Mouse (Mus musculus) lung, embryonic 16.5 days (tissue): ENCODE data around the gene B9d2. TPM values are rescaled to one million over a fixed set of nuclear protein-coding genes. Genes with fewer than 3 reads are reported as not detected.
A peak's percentile ranks its signal among the peaks of the same experiment; 100 is the strongest.

ENCODE experiments used
- ATAC-seq: fragments of 200-750 bp; cut with Nextera tagmentation; 2 replicates; pipeline ENCODE4 v1.8.0; 2017; ENCODE audit warnings: low read depth, mild to moderate bottlenecking, moderate library complexity
- H3K27ac ChIP-seq: fragments of 300-500 bp; sonication (generic); 2 replicates; pipeline ENCODE4 v1.5.1; 2014; ENCODE audit warnings: mild to moderate bottlenecking, control low read depth, low read length
- H3K27me3 ChIP-seq: fragments of 300-500 bp; sonication (generic); 2 replicates; pipeline ENCODE4 v1.6.1; 2014; ENCODE audit warnings: low read depth, low read length, mixed read lengths; ENCODE audit not compliant: control insufficient read depth, insufficient read depth
- H3K36me3 ChIP-seq: fragments of 300-500 bp; sonication (generic); 2 replicates; pipeline ENCODE4 v1.6.1; 2014; ENCODE audit warnings: low read length; ENCODE audit not compliant: control insufficient read depth, insufficient read depth
- H3K4me1 ChIP-seq: fragments of 300-500 bp; sonication (generic); replicated peaks from 2 replicates; pipeline ENCODE4 v1.6.1; 2014; ENCODE audit warnings: low read length, mixed read lengths; ENCODE audit not compliant: control insufficient read depth, insufficient read depth
- H3K4me2 ChIP-seq: fragments of 300-500 bp; sonication (generic); 2 replicates; pipeline ENCODE4 v1.6.1; 2014; ENCODE audit warnings: low read depth, low read length, control low read depth
- H3K4me3 ChIP-seq: fragments of 300-500 bp; sonication (generic); 2 replicates; pipeline ENCODE4 v1.5.1; 2014; ENCODE audit warnings: mild to moderate bottlenecking, low read length, control low read depth
- H3K9ac ChIP-seq: fragments of 300-500 bp; sonication (generic); 2 replicates; pipeline ENCODE4 v1.6.1; 2014; ENCODE audit warnings: low read length, control low read depth
- H3K9me3 ChIP-seq: fragments of 300-500 bp; sonication (generic); 2 replicates; pipeline ENCODE4 v1.6.1; 2016; ENCODE audit warnings: low read length; ENCODE audit not compliant: control insufficient read depth
- WGBS: fragments of 180-500 bp; shearing (Covaris S2); extraction: QIAGEN DNeasy Blood & Tissue Kit; methylation state at CpG from one replicate; pipeline ENCODE4 v1.1.7; 2014; 5-methylcytosine and 5-hydroxymethylcytosine counted together
- polyA plus RNA-seq: library from polyadenylated mRNA; unstranded; fragments of >200 nt; fragmentation: Nextera tagmentation; extraction: Ambion mirVana; gene quantifications from 2 replicates; pipeline ENCODE4 v1.2.1, GENCODE M21; 2015

Gene B9d2
- polyA plus RNA-seq, result 33.1 and 35.8 TPM in 2 replicates

DNA sequence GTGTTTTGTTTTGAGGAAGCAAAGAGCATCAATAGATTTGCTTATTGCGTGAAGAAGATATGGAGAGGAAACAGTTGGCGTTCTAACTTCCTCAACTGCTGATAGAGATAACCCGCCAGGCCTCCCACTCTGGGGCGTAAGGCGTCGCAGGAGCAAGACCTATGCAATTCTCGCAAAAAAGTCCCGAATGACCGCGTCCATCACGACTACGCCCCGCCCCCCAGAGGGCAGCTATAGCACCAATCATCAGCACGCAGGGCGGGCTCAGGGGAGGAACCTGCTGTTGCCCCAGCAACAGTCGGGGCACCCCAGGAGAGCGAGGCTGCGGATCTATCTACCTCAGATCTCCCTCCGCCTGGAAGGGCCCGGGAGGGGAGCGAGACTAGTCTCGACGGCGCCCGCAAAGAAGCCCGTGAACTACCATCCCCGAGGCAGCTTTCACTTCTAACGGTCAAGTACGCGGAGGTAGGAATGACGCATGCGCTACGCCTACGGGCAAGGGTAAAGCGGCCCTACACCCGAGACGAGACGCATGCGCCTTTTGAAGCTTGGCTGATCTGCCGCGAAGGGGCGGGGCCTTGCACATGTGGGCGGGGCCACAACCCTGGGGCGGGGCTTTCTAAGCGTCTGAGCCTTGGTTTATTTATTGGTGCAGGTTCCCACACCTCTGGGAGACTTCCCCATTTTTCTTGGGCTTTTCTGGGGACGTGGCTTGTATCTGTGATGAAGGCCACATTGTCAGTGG, at the start of gene B9d2:
B9d2 (plus strand) TSS at position 267 of the 745 bp plus-strand sequence.
- H3K4me2 ChIP-seq, result peak within 1 kb of the TSS; percentile 57
- H3K9ac ChIP-seq, result peak within 1 kb of the TSS; percentile 69
- H3K36me3 ChIP-seq, result no peaks in the 10 kb centered on the region
- H3K4me1 ChIP-seq, result peaks cover 20% of the 10 kb centered on the region
- peak within 1 kb of the TSS; percentile 91 for H3K27ac ChIP-seq
- no peaks in the 10 kb centered on the region for H3K9me3 ChIP-seq
- peak within 1 kb of the TSS; percentile 69 for H3K4me3 ChIP-seq
- WGBS, result under 1% methylated on average over 46 of the region's 46 CpGs
- H3K27me3 ChIP-seq, result no peaks in the 10 kb centered on the region
- ATAC-seq, result peak; percentile 96

DNA sequence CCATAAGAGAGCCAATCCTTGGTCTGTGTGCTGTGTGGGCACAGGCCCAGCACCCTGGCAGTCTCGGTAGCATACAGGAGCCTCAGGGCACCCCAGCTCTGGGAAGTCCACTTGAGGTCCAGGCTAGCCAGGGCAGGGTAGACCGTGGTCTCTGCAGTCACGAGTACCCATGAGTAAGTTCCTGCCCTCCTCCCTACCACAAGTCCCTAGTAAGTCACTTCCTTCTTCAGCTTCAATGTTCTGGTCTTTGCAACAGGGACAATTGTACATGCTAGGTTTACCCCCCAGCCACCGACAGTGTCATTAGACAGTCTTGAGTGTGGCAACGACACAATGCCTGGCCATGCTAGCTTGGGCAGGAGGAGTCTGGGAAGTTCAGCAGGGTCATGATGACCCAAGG, 47.9 kb upstream of the B9d2 start:
- no peak for ATAC-seq

DNA sequence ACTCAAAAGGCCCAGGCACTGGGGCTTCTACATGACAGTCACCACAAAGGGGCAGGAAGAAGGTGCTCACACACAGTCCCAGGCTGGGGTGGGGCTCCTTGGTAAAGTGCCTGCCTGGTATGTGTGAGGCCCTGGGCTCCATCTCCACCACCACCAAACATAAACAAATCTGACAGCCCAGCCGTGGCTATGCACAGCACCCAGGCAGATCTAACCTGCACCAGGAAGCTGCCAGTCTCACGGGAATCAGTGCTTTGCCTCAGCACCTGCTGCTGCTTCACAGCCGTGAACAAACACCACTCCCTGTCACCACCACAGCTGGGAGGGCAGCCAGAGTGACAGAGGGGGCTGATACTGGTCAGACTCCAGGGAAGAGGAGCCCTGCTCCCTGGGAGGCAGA, 44.2 kb upstream of the B9d2 start:
- Histone ChIP-seq H3K4me2 (no peak overlapping the region), H3K4me3 (no peak overlapping the region), H3K9ac (no peak overlapping the region), H3K36me3 (no peaks in the 10 kb centered on the region; the same call in 1 of the 2 replicates), H3K9me3 (no peaks in the 10 kb centered on the region), H3K4me1 (no peaks in the 10 kb centered on the region), H3K27me3 (no peaks in the 10 kb centered on the region), H3K27ac (no peak overlapping the region)
- no peak for ATAC-seq
- WGBS, result 27% methylated on average over 3 of the region's 3 CpGs

More for the DNA sequence above, 47.9 kb upstream of the B9d2 start:
- Histone ChIP-seq H3K9me3 (no peaks in the 10 kb centered on the region), H3K27me3 (no peaks in the 10 kb centered on the region), H3K36me3 (peaks cover 9% of the 10 kb centered on the region), H3K9ac (no peak overlapping the region), H3K4me1 (peaks cover 8% of the 10 kb centered on the region), H3K4me3 (no peak overlapping the region), H3K27ac (no peak overlapping the region), H3K4me2 (no peak overlapping the region)
- WGBS, result 82% methylated on average over 5 of the region's 5 CpGs

DNA sequence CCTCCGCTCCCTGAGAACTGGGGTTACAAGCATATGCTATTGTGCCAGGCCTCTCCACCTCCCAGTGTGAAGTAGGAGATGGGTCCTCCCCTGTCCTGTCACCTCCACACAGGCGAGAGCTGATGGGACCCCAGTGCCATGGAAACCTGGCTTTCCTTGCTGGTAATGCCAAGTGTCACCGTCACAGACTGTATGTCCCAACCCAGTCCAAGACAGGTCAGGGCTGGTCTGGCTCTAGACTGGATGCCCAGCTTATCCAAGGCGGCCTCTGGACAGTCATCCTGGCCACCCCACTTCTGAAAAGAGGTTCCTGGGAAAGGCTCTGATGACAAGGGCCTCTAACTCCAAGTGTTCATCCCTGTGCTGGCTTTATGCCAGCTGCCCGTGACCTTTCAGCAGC, 43.5 kb upstream of the B9d2 start:
- Histone ChIP-seq H3K4me2 (no peak overlapping the region), H3K4me3 (no peak overlapping the region), H3K9ac (no peak overlapping the region), H3K36me3 (no peaks in the 10 kb centered on the region; the same call in 1 of the 2 replicates), H3K27ac (no peak overlapping the region), H3K27me3 (no peaks in the 10 kb centered on the region), H3K4me1 (no peaks in the 10 kb centered on the region), H3K9me3 (no peaks in the 10 kb centered on the region)
- ATAC-seq, result no peak
- 81% methylated on average over 5 of the region's 5 CpGs for WGBS

DNA sequence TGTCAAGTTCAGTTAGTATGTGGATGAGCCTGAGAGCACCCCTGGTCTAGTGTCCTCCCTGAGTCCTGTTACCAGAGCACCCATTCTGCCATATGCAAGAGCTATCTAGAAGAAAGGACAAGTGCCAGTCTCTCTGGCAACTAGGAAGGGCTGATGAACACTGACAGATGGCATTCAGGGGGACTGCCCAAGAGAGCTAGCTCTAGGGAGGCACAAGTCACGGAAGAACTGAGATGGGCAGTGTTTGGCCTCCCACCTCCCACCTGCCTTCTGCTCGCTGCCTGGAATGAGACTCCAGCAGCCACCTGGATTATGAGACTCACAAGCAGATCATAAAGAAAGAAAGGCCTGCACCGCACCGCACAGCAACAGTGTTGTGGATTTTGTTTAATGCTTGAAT, 40.8 kb upstream of the B9d2 start:
- H3K9ac ChIP-seq, result no peak overlapping the region
- H3K4me3 ChIP-seq, result no peak overlapping the region
- 84% methylated on average over 4 of the region's 4 CpGs for WGBS
- no peak for ATAC-seq
- H3K9me3 ChIP-seq, result no peaks in the 10 kb centered on the region
- no peak overlapping the region for H3K4me2 ChIP-seq
- H3K27me3 ChIP-seq, result no peaks in the 10 kb centered on the region
- H3K4me1 ChIP-seq, result no peaks in the 10 kb centered on the region
- H3K27ac ChIP-seq, result no peak overlapping the region
- no peaks in the 10 kb centered on the region; the same call in 1 of the 2 replicates for H3K36me3 ChIP-seq

DNA sequence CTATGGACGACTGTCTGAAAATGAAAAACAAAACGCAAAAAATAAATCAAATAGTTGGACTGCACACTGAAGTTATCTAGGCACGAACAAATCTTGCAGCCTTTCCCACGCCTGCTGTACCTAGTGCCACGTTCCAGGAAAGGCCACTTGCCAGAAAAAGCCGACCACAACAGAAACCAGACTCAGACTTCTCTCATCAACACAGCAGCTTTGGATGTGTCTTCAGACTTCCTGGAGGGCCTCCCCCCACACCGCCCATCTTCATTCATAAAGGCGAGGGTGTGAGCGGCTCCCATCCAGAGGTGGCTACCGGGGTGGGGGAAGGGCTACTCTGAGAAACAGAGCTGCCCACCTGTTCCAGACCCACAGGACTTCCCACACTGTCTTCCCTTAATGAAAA, 36.4 kb upstream of the B9d2 start:
- no peaks in the 10 kb centered on the region; the same call in 1 of the 2 replicates for H3K36me3 ChIP-seq
- H3K27me3 ChIP-seq, result no peaks in the 10 kb centered on the region
- no peak for ATAC-seq
- no peaks in the 10 kb centered on the region for H3K4me1 ChIP-seq
- no peaks in the 10 kb centered on the region for H3K9me3 ChIP-seq
- H3K27ac ChIP-seq, result no peak overlapping the region
- H3K9ac ChIP-seq, result no peak overlapping the region
- H3K4me3 ChIP-seq, result no peak overlapping the region
- WGBS, result 70% methylated on average over 10 of the region's 10 CpGs
- H3K4me2 ChIP-seq, result no peak overlapping the region

DNA sequence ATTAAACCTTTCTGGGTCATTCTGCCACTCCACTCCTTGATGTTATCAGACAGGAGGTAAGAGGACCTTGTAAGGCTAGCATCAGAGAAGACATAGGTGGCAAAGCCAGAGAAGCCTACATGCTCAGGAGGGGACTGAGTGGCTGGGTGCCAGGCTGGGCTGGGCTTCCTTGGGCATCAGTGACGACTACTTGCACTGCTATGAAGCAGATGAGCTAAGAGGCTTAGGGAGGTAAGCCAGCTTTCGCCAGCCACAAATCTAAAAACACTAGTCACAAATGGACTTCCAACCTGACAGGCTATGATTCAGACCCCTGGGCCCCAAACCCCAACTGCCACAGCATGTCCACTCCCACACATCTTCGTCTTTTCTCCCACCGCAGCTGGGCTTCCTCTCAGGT, 35.9 kb upstream of the B9d2 start:
- Histone ChIP-seq H3K27me3 (no peaks in the 10 kb centered on the region), H3K36me3 (no peaks in the 10 kb centered on the region; the same call in 1 of the 2 replicates), H3K4me3 (no peak overlapping the region), H3K27ac (no peak overlapping the region), H3K9me3 (no peaks in the 10 kb centered on the region), H3K4me2 (no peak overlapping the region), H3K4me1 (no peaks in the 10 kb centered on the region), H3K9ac (no peak overlapping the region)
- ATAC-seq, result no peak
- WGBS, result 81% methylated on average over 4 of the region's 4 CpGs

DNA sequence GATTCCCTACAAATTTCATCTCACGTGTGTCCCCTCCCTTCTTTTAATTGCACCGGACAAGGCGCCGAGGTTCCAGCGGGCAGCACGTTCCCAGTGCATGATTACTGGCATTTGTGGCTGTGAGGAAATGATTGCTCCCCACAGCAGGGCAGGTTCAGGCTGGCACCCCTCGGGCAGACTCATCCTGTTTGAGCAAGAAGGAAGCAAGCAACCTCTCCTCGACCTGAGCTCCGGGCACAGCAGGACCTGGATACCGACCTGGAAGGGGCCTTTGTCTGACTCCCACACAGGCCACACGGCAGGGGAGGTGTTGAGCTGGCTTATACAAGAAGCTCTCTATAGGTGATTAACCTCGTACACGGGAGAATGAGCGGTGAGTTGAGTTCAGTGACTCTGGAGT, 35.5 kb upstream of the B9d2 start:
- Histone ChIP-seq H3K27me3 (no peaks in the 10 kb centered on the region), H3K9me3 (no peaks in the 10 kb centered on the region), H3K4me2 (no peak overlapping the region), H3K36me3 (no peaks in the 10 kb centered on the region; the same call in 1 of the 2 replicates), H3K4me3 (no peak overlapping the region), H3K27ac (no peak overlapping the region), H3K4me1 (no peaks in the 10 kb centered on the region), H3K9ac (no peak overlapping the region)
- 65% methylated on average over 14 of the region's 14 CpGs for WGBS
- no peak for ATAC-seq

DNA sequence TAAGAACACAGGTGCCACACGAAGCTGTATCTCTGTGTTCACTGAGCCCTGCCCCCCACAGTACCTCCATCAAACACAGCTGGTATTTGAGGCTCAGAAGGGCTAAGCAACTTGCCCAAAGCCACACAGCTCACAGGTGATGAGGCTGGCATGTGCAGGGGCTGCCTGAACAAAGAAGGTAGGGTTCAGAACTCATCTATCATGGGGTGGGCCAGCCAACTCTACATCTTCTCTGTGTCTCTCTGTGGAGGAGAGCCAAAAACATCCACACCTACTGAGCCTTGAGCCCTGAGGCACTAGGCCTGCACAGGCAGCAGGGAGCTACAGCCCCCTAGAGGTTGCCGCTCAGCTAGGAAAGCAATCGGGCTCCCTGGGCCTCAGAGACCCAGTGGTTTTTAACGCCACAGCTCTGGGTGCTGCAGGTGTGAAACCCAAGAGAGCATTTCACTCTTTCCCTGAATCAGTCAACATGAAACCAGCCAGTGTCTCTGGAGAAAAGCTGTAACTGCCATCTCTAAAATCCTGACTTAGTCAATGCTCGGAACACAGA, 32.9 kb upstream of the B9d2 start:
- no peak for ATAC-seq
- H3K4me2 ChIP-seq, result no peak overlapping the region

More for the DNA sequence above, 32.9 kb upstream of the B9d2 start:
- no peaks in the 10 kb centered on the region for H3K9me3 ChIP-seq
- no peaks in the 10 kb centered on the region for H3K36me3 ChIP-seq
- no peak overlapping the region for H3K9ac ChIP-seq
- 48% methylated on average over 5 of the region's 5 CpGs for WGBS
- no peaks in the 10 kb centered on the region for H3K27me3 ChIP-seq
- H3K4me3 ChIP-seq, result no peak overlapping the region
- no peak overlapping the region for H3K27ac ChIP-seq
- H3K4me1 ChIP-seq, result no peaks in the 10 kb centered on the region
